Mouse (Mus musculus) spleen, adult 2 months (tissue): ENCODE results near the gene Samm50.

Experiments used
- CTCF ChIP-seq: fragments of 200-500 bp; IDR thresholded peaks from 2 replicates; pipeline ENCODE4 v1.5.1; 2011; ENCODE audit warnings: mild to moderate bottlenecking, inconsistent platforms; ENCODE audit not compliant: insufficient read depth, insufficient read length, insufficient replicate concordance; ENCODE audit errors: extremely low read depth
- POLR2A ChIP-seq: fragments of 200-500 bp; IDR thresholded peaks from 2 replicates; pipeline ENCODE4 v1.6.1; 2011; ENCODE audit warnings: low read depth, low read length, inconsistent platforms

DNA sequence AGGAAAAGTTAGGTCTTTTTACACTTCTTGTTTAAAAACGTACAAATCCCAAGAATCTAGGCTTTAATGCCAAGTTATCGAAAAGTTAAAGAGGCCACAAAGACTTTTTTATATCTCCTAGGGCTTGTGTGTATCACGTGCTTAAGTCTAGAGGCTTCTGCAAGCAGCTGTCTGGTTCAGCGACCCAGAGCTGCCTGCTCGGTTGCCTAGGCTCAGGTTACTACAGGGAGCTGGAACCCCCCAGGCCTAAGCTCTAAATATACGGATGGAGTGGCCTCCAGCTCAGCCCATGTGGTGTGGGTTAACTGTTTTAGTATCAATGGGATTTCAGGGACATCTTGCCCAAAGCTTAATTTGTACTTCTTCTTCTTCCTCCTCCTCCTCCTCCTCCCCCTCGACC, 49.5 kb downstream of the Samm50 start:
- no peak for TF ChIP-seq CTCF
- TF ChIP-seq POLR2A: no peak
